Mouse (Mus musculus): ENCODE results near the gene Dhrs9. TPM values are rescaled to one million over a fixed set of nuclear protein-coding genes. Genes with fewer than 3 reads are reported as not detected.

Dhrs9 gene
- total and polyA plus RNA-seq, 3 experiments, result not detected

DNA sequence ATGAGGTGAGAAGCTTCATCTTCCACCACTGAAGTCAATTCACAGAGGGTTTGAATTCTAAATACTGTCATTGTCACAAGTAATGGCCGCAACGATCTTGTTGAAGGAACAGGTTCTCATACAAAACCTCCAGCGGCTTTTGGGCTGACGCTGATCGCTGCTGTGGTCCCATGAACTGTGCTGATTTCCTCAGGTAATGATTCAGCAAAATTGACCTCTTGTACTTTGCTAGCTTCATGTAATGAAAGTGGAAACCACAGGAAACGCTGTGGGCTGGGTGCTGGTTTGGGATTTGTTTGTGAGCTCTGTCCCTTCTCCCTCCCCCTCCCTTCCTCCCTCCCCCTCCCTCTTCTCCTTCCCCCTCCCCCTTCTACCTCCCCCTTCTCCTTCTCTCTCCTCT, 34.8 kb downstream of the Dhrs9 start:
- H3K27me3 ChIP-seq (replicated peaks), result no peaks in the 10 kb centered on the region
- in situ Hi-C loops (cut with MboI; ENCODE audit: low pct_ligation_motif_present, low pct_unique_long_range_greater_than_20kb, low sequenced_read_pairs) (no loop called here), dilution Hi-C loops (cut with MboI; ENCODE audit: extremely low pct_ligation_motif_present, extremely low pct_unique_long_range_greater_than_20kb, low sequenced_read_pairs) (no loop called here)
- peak overlapping the region; percentile 16; the same call in 1 of the 2 replicates for H3K4me2 ChIP-seq (ENCODE audit: insufficient read depth, low read depth, poor library complexity, severe bottlenecking)
- TF ChIP-seq EP300 (IDR thresholded peaks at IDR 0.05; ENCODE audit: low read length) (no peak), KAT2A (IDR thresholded peaks at IDR 0.05; ENCODE audit: insufficient replicate concordance, low read length) (no peak), RCOR1 (conservative IDR thresholded peaks at IDR 0.05; ENCODE audit: low read depth, low read length) (no peak)
- H3K9ac ChIP-seq (ENCODE audit: insufficient read depth, low read depth), result no peak overlapping the region
- no peak overlapping the region for H3K4me3 ChIP-seq (replicated peaks in 1 of 3; ENCODE audit: low read depth in 2 of 3, low read length in 2 of 3, poor library complexity in 1 of 3)
- peaks cover 0 to 7% of the 10 kb centered on the region in 2 experiments; a peak in 2 of 4 replicates for H3K4me1 ChIP-seq (ENCODE audit: control insufficient read depth in 1 of 2, insufficient read depth in 2 of 2)
- no peaks in the 10 kb centered on the region for H3K9me3 ChIP-seq (replicated peaks; ENCODE audit: low read length)
- H3K79me2 ChIP-seq (replicated peaks; ENCODE audit: control insufficient read depth, extremely low read depth, insufficient read depth, poor library complexity, severe bottlenecking), result no peaks in the 10 kb centered on the region
- H3K36me3 ChIP-seq (replicated peaks in 1 of 2; ENCODE audit: control insufficient read depth in 1 of 2, insufficient read depth in 1 of 2, low read length in 1 of 2), result no peaks in the 10 kb centered on the region
- H3K27ac ChIP-seq (ENCODE audit: insufficient read depth, low read depth), result no peak overlapping the region
- peak; percentile 5 for DNase-seq (ENCODE audit: extremely low read depth)

GRCm38 (mm10) chr2:69418294-69418881, 38.1 kb downstream of the Dhrs9 start:
- Histone ChIP-seq H3K36me3 (replicated peaks in 1 of 2; ENCODE audit: control insufficient read depth in 1 of 2, insufficient read depth in 1 of 2, low read length in 1 of 2) (no peaks in the 10 kb centered on the region), H3K27me3 (replicated peaks) (no peaks in the 10 kb centered on the region), H3K9me3 (replicated peaks; ENCODE audit: low read length) (no peaks in the 10 kb centered on the region), H3K4me1 (ENCODE audit: control insufficient read depth in 1 of 2, insufficient read depth in 2 of 2) (peaks cover 0 to 7% of the 10 kb centered on the region in 2 experiments; a peak in 2 of 4 replicates), H3K79me2 (replicated peaks; ENCODE audit: control insufficient read depth, extremely low read depth, insufficient read depth, poor library complexity, severe bottlenecking) (no peaks in the 10 kb centered on the region), H3K27ac (ENCODE audit: insufficient read depth, low read depth) (no peak overlapping the region), H3K4me3 (replicated peaks in 1 of 3; ENCODE audit: low read depth in 2 of 3, low read length in 2 of 3, poor library complexity in 1 of 3) (no peak overlapping the region), H3K9ac (ENCODE audit: insufficient read depth, low read depth) (no peak overlapping the region), H3K4me2 (ENCODE audit: insufficient read depth, low read depth, poor library complexity, severe bottlenecking) (no peak overlapping the region)
- DNase-seq (ENCODE audit: extremely low read depth), result no peak
- in situ Hi-C loops (cut with MboI; ENCODE audit: low pct_ligation_motif_present, low pct_unique_long_range_greater_than_20kb, low sequenced_read_pairs), result no loop called here
- dilution Hi-C loops (cut with MboI; ENCODE audit: extremely low pct_ligation_motif_present, extremely low pct_unique_long_range_greater_than_20kb, low sequenced_read_pairs), result no loop called here
- TF ChIP-seq SIN3A (IDR thresholded peaks at IDR 0.05; ENCODE audit: low read length) (no peak), BHLHE40 (IDR thresholded peaks at IDR 0.05; ENCODE audit: low read depth, low read length) (no peak), IRF4 (IDR thresholded peaks at IDR 0.05; ENCODE audit: low read depth, low read length) (no peak), CHD1 (IDR thresholded peaks at IDR 0.05; ENCODE audit: low read depth, low read length) (no peak), NELFE (IDR thresholded peaks at IDR 0.05; ENCODE audit: low read depth, low read length) (no peak), GABPA (IDR thresholded peaks at IDR 0.05; ENCODE audit: insufficient replicate concordance, low read depth, low read length) (no peak), TBP (conservative IDR thresholded peaks at IDR 0.05; ENCODE audit: low read depth, low read length) (no peak), KAT2A (IDR thresholded peaks at IDR 0.05; ENCODE audit: insufficient replicate concordance, low read length) (no peak), MAFK (IDR thresholded peaks at IDR 0.05; ENCODE audit: insufficient replicate concordance, low read length) (no peak), MXI1 (IDR thresholded peaks at IDR 0.05; ENCODE audit: low read depth, low read length) (no peak), NRF1 (IDR thresholded peaks at IDR 0.05; ENCODE audit: low read depth, low read length) (no peak), JUN (IDR thresholded peaks at IDR 0.05; ENCODE audit: insufficient read depth, low read depth, low read length) (no peak)

All from CH12.LX (cell line).